Mouse (Mus musculus) left cerebral cortex, adult 9 months (tissue): ENCODE results near the gene Clca3a2.
"Not testable (repeated sequence)": the region's sequence is repeated elsewhere in the genome, so short reads cannot be mapped to it uniquely, and the experiment has no call there.

ENCODE experiments used
- DNase-seq, 2 experiments: peaks; one replicate each; pipeline ENCODE4 v3.0.0; 2022; ENCODE audit warnings: low spot score in 2 of 2

Clca3a2 gene

GRCm38 (mm10) chr3:144747706-144748105 lies 71.6 kb downstream of the Clca3a2 start:
- not testable (repeated sequence) for DNase-seq
